Mouse (Mus musculus) cortical plate, adult 2 months (tissue): ENCODE data around the gene Fbxo24.

Experiments used
- CTCF ChIP-seq: fragments of 200-500 bp; IDR thresholded peaks from 2 replicates; pipeline ENCODE4 v1.5.1; 2011; ENCODE audit warnings: mild to moderate bottlenecking, control low read depth, low read length; ENCODE audit not compliant: insufficient read depth; ENCODE audit errors: extremely low read depth
- POLR2A ChIP-seq: fragments of 200-500 bp; IDR thresholded peaks from 2 replicates; pipeline ENCODE4 v1.6.1; 2011; ENCODE audit warnings: mild to moderate bottlenecking, low read length, control low read depth; ENCODE audit not compliant: insufficient read depth; ENCODE audit errors: extremely low read depth

- TF ChIP-seq CTCF: no peak
- TF ChIP-seq POLR2A: no peak
Measured at GRCm38 (mm10) chr5:137582702-137583101, 46.1 kb downstream of the Fbxo24 start.
